Mouse (Mus musculus) kidney, embryonic 16.5 days (tissue): ENCODE measurements at regions not wholly inside any gene's neighbourhood (a gene's known extent, or its start where the extent isn't known, plus 50 kb on each side); places are given as distances from the start of the nearest gene placed in this dataset.

Experiments
- ATAC-seq: fragments of 200-750 bp; cut with Nextera tagmentation; 2 replicates; pipeline ENCODE4 v1.8.0; 2017; ENCODE audit warnings: moderate TSS enrichment; ENCODE audit not compliant: low FRiP score, low TSS enrichment
- H3K27ac ChIP-seq: fragments of 300-500 bp; sonication (generic); 2 replicates; pipeline ENCODE4 v1.5.1; 2014; ENCODE audit warnings: low read length
- H3K27me3 ChIP-seq: fragments of 300-500 bp; sonication (generic); 2 replicates; pipeline ENCODE4 v1.6.1; 2014; ENCODE audit warnings: low read length, control low read depth, mixed read lengths; ENCODE audit not compliant: insufficient read depth
- H3K36me3 ChIP-seq: fragments of 300-500 bp; sonication (generic); 2 replicates; pipeline ENCODE4 v1.6.1; 2014; ENCODE audit warnings: low read length, control low read depth, mixed read lengths; ENCODE audit not compliant: insufficient read depth
- H3K4me1 ChIP-seq: fragments of 300-500 bp; sonication (generic); 2 replicates; pipeline ENCODE4 v1.6.1; 2014; ENCODE audit warnings: low read length, control low read depth, mixed read lengths; ENCODE audit not compliant: insufficient read depth
- H3K4me2 ChIP-seq: fragments of 300-500 bp; sonication (generic); replicated peaks from 2 replicates; pipeline ENCODE4 v1.6.1; 2014; ENCODE audit warnings: low read depth, low read length
- H3K4me3 ChIP-seq: fragments of 300-500 bp; sonication (generic); 2 replicates; pipeline ENCODE4 v1.5.1; 2014; ENCODE audit warnings: mild to moderate bottlenecking, low read length
- H3K9ac ChIP-seq: fragments of 300-500 bp; sonication (generic); replicated peaks from 2 replicates; pipeline ENCODE4 v1.6.1; 2014; ENCODE audit warnings: low read length
- H3K9me3 ChIP-seq: fragments of 300-500 bp; sonication (generic); 2 replicates; pipeline ENCODE4 v1.6.1; 2016; ENCODE audit warnings: low read length, control low read depth
- WGBS: fragments of 180-500 bp; shearing (Covaris S2); extraction: QIAGEN DNeasy Blood & Tissue Kit; methylation state at CpG from one replicate; pipeline ENCODE4 v1.1.7; 2014; 5-methylcytosine and 5-hydroxymethylcytosine counted together

DNA sequence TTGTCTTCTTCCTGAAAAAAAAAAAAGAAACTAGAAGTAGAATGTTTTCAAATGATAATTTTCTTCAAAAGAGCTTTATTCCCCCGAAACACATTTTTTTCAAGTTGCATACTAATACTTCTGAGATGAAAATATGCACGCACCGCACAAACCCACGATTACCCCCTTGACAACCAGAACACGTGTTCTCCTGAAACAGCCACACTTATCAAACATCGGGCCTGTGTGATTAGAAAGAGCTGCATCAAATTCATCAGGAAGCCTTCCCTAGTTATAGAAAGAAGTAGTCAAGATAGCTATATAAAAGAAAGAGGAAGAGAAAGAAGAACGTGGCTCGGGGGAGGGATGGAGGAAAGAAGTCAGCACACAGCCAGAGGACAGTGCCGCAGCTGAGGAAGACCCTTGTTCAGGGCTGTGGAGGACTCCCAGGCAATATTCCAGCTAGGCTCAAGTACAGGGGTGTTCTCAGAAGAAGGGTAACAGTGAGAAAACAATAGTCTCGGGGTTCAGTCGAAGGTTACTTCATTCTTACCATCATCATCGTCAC lies 75.8 kb upstream of the Bach2 start:
- no peaks in the 10 kb centered on the region for H3K27me3 ChIP-seq
- H3K9ac ChIP-seq: no peak overlapping the region
- no peaks in the 10 kb centered on the region for H3K4me1 ChIP-seq
- no peak overlapping the region for H3K4me3 ChIP-seq
- no peak overlapping the region for H3K4me2 ChIP-seq
- ATAC-seq: no peak
- WGBS: 93% methylated on average over 12 of the region's 12 CpGs
- no peaks in the 10 kb centered on the region for H3K9me3 ChIP-seq
- H3K27ac ChIP-seq: no peak overlapping the region
- H3K36me3 ChIP-seq: no peaks in the 10 kb centered on the region

- H3K9ac ChIP-seq: no peak overlapping the region
- 88% methylated on average over 11 of the region's 11 CpGs for WGBS
- no peak for ATAC-seq
- no peak overlapping the region for H3K4me3 ChIP-seq
- no peaks in the 10 kb centered on the region for H3K9me3 ChIP-seq
- no peaks in the 10 kb centered on the region for H3K4me1 ChIP-seq
- H3K36me3 ChIP-seq: no peaks in the 10 kb centered on the region
- no peaks in the 10 kb centered on the region for H3K27me3 ChIP-seq
- H3K4me2 ChIP-seq: no peak overlapping the region
- H3K27ac ChIP-seq: no peak overlapping the region
These were observed 74.4 kb upstream of the Bach2 start for GRCm38 (mm10) chr4:32164081-32164641.

DNA sequence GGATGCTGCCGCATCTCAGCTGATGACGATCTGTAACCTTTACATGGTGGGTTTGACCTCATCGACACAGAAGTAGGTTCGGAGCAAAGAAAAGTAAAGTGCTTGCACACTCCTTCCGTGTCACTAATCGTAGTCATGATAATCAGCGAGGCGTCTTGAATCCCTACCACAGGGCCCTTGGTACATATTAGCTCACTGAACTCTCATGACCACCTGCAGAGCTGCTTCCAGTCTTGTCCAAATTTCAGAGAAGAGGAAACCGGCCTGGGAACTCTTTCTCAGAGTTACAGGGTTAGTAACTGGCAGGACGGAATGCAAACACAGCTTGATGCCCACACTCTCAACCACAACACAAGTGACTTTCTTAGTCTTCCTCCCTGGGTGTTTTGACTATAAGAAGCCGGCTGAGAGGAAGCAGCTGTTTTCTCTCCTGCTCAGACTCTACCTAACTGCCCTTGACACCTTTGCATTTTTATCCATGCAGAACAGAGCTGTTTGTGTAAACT lies 73.8 kb upstream of the Bach2 start:
- H3K27ac ChIP-seq: no peak overlapping the region
- 80% methylated on average over 11 of the region's 11 CpGs for WGBS
- no peak overlapping the region for H3K4me3 ChIP-seq
- no peaks in the 10 kb centered on the region for H3K36me3 ChIP-seq
- no peak for ATAC-seq
- 0 out of 2 replicates have a peak, but pooled peaks cover under 1% of the 10 kb centered on the region for H3K4me1 ChIP-seq
- H3K9me3 ChIP-seq: no peaks in the 10 kb centered on the region
- no peak overlapping the region for H3K4me2 ChIP-seq
- no peak overlapping the region for H3K9ac ChIP-seq
- no peaks in the 10 kb centered on the region for H3K27me3 ChIP-seq

DNA sequence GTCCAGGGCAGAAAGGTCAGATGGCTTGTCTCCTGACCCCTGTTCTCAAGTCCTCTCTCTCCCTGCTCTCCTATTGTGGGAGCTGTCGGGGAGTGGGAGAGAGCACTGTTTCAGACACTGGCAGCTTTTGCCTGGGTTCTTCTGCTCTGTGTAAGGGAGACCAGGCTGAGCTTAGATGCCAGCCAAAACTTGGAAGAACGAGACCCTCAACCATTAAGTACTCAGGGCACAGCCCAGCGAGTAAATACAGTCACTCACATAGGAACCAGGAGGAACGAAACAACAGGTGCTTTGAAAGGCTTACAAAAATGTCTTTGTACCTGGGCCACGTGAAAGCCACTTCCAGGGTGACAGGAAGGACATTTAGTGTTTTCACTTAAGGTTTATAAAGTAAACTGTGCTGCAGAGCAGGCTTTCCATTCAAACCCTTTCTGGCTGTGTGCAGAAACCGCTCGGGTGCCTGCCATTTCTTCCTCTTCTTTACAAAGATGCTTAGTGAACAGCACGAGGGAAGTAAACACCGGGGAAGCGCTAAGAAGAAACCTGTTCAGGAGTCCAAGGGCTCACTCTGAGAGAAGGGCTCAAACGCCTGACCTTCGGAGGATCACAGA lies 72.6 kb upstream of the Bach2 start:
- H3K4me2 ChIP-seq: no peak overlapping the region
- 0 out of 2 replicates have a peak overlapping the region, but pooled peaks have one; percentile 34 for H3K27ac ChIP-seq
- no peak overlapping the region for H3K4me3 ChIP-seq
- H3K36me3 ChIP-seq: no peaks in the 10 kb centered on the region
- no peaks in the 10 kb centered on the region for H3K9me3 ChIP-seq
- peak; percentile 21; the same call in 1 of the 2 replicates for ATAC-seq
- H3K27me3 ChIP-seq: no peaks in the 10 kb centered on the region
- H3K4me1 ChIP-seq: peaks cover 10% of the 10 kb centered on the region
- 53% methylated on average over 12 of the region's 12 CpGs for WGBS
- H3K9ac ChIP-seq: no peak overlapping the region

- no peaks in the 10 kb centered on the region for H3K36me3 ChIP-seq
- 68% methylated on average over 11 of the region's 11 CpGs for WGBS
- H3K4me3 ChIP-seq: no peak overlapping the region
- H3K9me3 ChIP-seq: no peaks in the 10 kb centered on the region
- no peak overlapping the region for H3K9ac ChIP-seq
- no peak overlapping the region for H3K27ac ChIP-seq
- ATAC-seq: no peak
- H3K4me1 ChIP-seq: peaks cover 10% of the 10 kb centered on the region
- no peak overlapping the region for H3K4me2 ChIP-seq
- H3K27me3 ChIP-seq: no peaks in the 10 kb centered on the region
These were observed 71.5 kb upstream of the Bach2 start for GRCm38 (mm10) chr4:32167151-32167550.

DNA sequence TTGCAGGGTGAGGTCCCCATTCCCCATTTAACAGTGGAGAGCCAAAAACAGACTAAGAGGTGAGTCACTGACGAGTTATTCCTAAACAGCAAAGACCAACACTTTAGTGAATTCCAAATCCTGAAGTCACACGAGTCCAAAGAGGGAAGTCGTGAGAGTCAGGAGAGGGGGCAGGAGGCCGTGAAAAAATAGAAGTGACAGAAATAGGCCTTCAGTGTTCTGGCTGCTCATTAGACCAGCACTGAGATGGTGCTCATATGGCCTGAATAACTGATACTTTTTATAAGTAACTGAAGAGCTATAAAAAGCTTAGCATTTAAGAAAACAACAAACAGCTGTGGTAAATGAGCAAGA lies 68.5 kb upstream of the Bach2 start:
- no peak overlapping the region for H3K27ac ChIP-seq
- H3K27me3 ChIP-seq: no peaks in the 10 kb centered on the region
- 32% methylated on average over 4 of the region's 4 CpGs for WGBS
- no peaks in the 10 kb centered on the region for H3K36me3 ChIP-seq
- peaks cover 14% of the 10 kb centered on the region for H3K4me1 ChIP-seq
- H3K9ac ChIP-seq: no peak overlapping the region
- no peaks in the 10 kb centered on the region for H3K9me3 ChIP-seq
- no peak overlapping the region for H3K4me2 ChIP-seq
- H3K4me3 ChIP-seq: no peak overlapping the region
- ATAC-seq: no peak

GRCm38 (mm10) chr4:32170460-32171192 lies 68.0 kb upstream of the Bach2 start:
- no peak overlapping the region for H3K4me3 ChIP-seq
- H3K27me3 ChIP-seq: no peaks in the 10 kb centered on the region
- H3K9me3 ChIP-seq: no peaks in the 10 kb centered on the region
- H3K36me3 ChIP-seq: no peaks in the 10 kb centered on the region
- ATAC-seq: no peak
- H3K9ac ChIP-seq: no peak overlapping the region
- 31% methylated on average over 15 of the region's 15 CpGs for WGBS
- no peak overlapping the region for H3K27ac ChIP-seq
- H3K4me1 ChIP-seq: peaks cover 20% of the 10 kb centered on the region
- peak overlapping the region; percentile 13; the same call in 1 of the 2 replicates for H3K4me2 ChIP-seq

GRCm38 (mm10) chr4:32171291-32171690 lies 67.3 kb upstream of the Bach2 start:
- no peak overlapping the region for H3K9ac ChIP-seq

GRCm38 (mm10) chr4:32172992-32173391 lies 65.6 kb upstream of the Bach2 start:
- Histone ChIP-seq H3K36me3 (no peaks in the 10 kb centered on the region), H3K9me3 (no peaks in the 10 kb centered on the region), H3K4me2 (no peak overlapping the region), H3K27ac (no peak overlapping the region), H3K9ac (no peak overlapping the region), H3K4me3 (no peak overlapping the region), H3K4me1 (peaks cover 34% of the 10 kb centered on the region), H3K27me3 (no peaks in the 10 kb centered on the region)
- no peak for ATAC-seq
- 91% methylated on average over 4 of the region's 4 CpGs for WGBS

More at GRCm38 (mm10) chr4:32171291-32171690, 67.3 kb upstream of the Bach2 start:
- H3K9me3 ChIP-seq: no peaks in the 10 kb centered on the region
- H3K4me1 ChIP-seq: peaks cover 24% of the 10 kb centered on the region
- H3K27ac ChIP-seq: no peak overlapping the region
- no peak overlapping the region for H3K4me2 ChIP-seq
- WGBS: 89% methylated on average over 6 of the region's 6 CpGs
- H3K36me3 ChIP-seq: no peaks in the 10 kb centered on the region
- H3K27me3 ChIP-seq: no peaks in the 10 kb centered on the region
- no peak for ATAC-seq
- H3K4me3 ChIP-seq: no peak overlapping the region

- Histone ChIP-seq H3K27ac (no peak overlapping the region), H3K4me1 (peaks cover 42% of the 10 kb centered on the region)
- WGBS: 59% methylated on average over 7 of the region's 7 CpGs
These were observed 63.8 kb upstream of the Bach2 start for GRCm38 (mm10) chr4:32174771-32175170.

More at GRCm38 (mm10) chr4:32174771-32175170, 63.8 kb upstream of the Bach2 start:
- Histone ChIP-seq H3K27me3 (no peaks in the 10 kb centered on the region), H3K4me2 (no peak overlapping the region), H3K9ac (no peak overlapping the region), H3K4me3 (no peak overlapping the region), H3K9me3 (no peaks in the 10 kb centered on the region), H3K36me3 (no peaks in the 10 kb centered on the region)
- no peak for ATAC-seq
